Mouse (Mus musculus): ENCODE measurements around the gene Raph1. TPM values are rescaled to one million over a fixed set of nuclear protein-coding genes. Genes with fewer than 3 reads are reported as not detected.

Gene Raph1
- polyA plus RNA-seq (2012; rRNA removed): 2.7 and 3.8 TPM in 2 replicates

GRCm38 (mm10) chr1:60566631-60567311, at the start of gene Raph1:
Gene Raph1 (minus strand): TSS chr1:60567104.

Other genes starting within 250 kb of the Raph1 start
- gene Cyp20a1, start 223.8 kb downstream of the Raph1 start, polyA plus RNA-seq (2012; rRNA removed): 0.92 and 1.4 TPM in 2 replicates
- gene Abi2, start 157.5 kb downstream of the Raph1 start, polyA plus RNA-seq (2012; rRNA removed): 1.6 and 1.7 TPM in 2 replicates
- gene Cd28, start 149.7 kb upstream of the Raph1 start, polyA plus RNA-seq (2012; rRNA removed): 0.05 TPM in 1 of 2 replicates, not detected in the other